Mouse (Mus musculus) layer of hippocampus, postnatal 14 days (tissue): ENCODE measurements around the gene Prss54. TPM values are rescaled to one million over a fixed set of nuclear protein-coding genes. Genes with fewer than 3 reads are reported as not detected.

ENCODE experiments used
- total RNA-seq, 2 experiments: library from RNA; stranded (reverse); gene quantifications; 2 replicates each; pipeline ENCODE4 v1.2.3; 2021

Prss54 gene
- total RNA-seq, 2 experiments from 2014 or later, result 0.33 TPM; not detected in 1

Other genes starting within 250 kb of the Prss54 start
- gene Zfp319, start 244.4 kb downstream of the Prss54 start, total RNA-seq, result 10 to 100 TPM; 15.3 to 16.6 TPM
- 10 to 100 TPM; 16.0 to 18.6 TPM for gene Usb1, start 244.1 kb downstream of the Prss54 start, total RNA-seq
- gene Mmp15, start 224.1 kb downstream of the Prss54 start, total RNA-seq, result 10 to 100 TPM; 29.8 to 33.8 TPM
- gene Cfap20, start 141.5 kb downstream of the Prss54 start, total RNA-seq, result 10 to 100 TPM; 58.5 to 62.5 TPM
- gene Csnk2a2, start 86.3 kb downstream of the Prss54 start, total RNA-seq, result 10 to 100 TPM; 77.4 to 79.8 TPM
- 1 to 10 TPM; 1.1 to 2.1 TPM for gene Ccdc113, start 42.3 kb downstream of the Prss54 start, total RNA-seq
- gene Gins3, start 57.1 kb upstream of the Prss54 start, total RNA-seq, result 1 to 10 TPM; 2.7 TPM
- gene Ndrg4, start 100.6 kb upstream of the Prss54 start, total RNA-seq, result 1,000 to 10,000 TPM; 1,455 to 1,520 TPM
- gene Setd6, start 139.5 kb upstream of the Prss54 start, total RNA-seq, result 10 to 100 TPM; 16.2 to 20.0 TPM
- 100 to 1,000 TPM; 135 to 142 TPM for gene Cnot1, start 231.1 kb upstream of the Prss54 start, total RNA-seq
- 100 to 1,000 TPM; 131 to 161 TPM for gene Sap18b, start 249.0 kb upstream of the Prss54 start, total RNA-seq